Mouse (Mus musculus) liver, adult (tissue): Measurements from ENCODE around the gene Tarbp1.

ENCODE experiments used
- GATA4 ChIP-seq: IDR thresholded peaks from 2 replicates; pipeline ENCODE4 v1.6.1; 2014; ENCODE audit warnings: mild to moderate bottlenecking, low read length; ENCODE audit not compliant: insufficient replicate concordance

Gene Tarbp1

DNA sequence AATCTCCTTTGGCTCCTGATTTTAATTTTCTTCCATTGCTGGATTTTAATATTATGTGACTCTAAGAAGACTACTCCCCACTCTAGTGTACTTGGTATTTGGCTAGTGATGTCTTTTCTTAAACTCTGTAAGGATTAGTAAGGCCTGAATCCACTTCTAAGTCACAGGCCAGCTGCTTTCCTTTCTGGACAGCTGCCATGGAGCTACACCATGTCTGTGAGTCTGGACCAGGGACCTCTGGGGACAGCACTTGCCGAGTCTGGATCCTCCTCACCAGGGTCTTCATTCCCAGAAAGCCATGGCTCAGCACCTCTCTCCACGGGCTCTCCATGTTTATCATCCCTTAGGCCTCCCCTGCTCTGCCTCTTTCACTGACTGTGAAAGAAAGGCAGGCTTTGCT is 94.7 kb downstream of the Tarbp1 start:
- TF ChIP-seq GATA4: no peak

- no peak for TF ChIP-seq GATA4
These were observed 95.3 kb downstream of the Tarbp1 start for GRCm38 (mm10) chr8:126379580-126379979.
